Mouse (Mus musculus) inflammation-experienced regulatory T-cells (primary cell): ENCODE results near the gene 4930453N24Rik. TPM values are rescaled to one million over a fixed set of nuclear protein-coding genes. Genes with fewer than 3 reads are reported as not detected.

Experiments used
- polyA plus RNA-seq, 2 experiments: library from polyadenylated mRNA; unstranded; fragments of 100-300 nt; shearing (Covaris generic); gene quantifications; one replicate each; pipeline ENCODE4 v1.2.1; 2017

The 4930453N24Rik gene
- 10 to 100 TPM; 36.0 to 48.6 TPM for polyA plus RNA-seq

DNA sequence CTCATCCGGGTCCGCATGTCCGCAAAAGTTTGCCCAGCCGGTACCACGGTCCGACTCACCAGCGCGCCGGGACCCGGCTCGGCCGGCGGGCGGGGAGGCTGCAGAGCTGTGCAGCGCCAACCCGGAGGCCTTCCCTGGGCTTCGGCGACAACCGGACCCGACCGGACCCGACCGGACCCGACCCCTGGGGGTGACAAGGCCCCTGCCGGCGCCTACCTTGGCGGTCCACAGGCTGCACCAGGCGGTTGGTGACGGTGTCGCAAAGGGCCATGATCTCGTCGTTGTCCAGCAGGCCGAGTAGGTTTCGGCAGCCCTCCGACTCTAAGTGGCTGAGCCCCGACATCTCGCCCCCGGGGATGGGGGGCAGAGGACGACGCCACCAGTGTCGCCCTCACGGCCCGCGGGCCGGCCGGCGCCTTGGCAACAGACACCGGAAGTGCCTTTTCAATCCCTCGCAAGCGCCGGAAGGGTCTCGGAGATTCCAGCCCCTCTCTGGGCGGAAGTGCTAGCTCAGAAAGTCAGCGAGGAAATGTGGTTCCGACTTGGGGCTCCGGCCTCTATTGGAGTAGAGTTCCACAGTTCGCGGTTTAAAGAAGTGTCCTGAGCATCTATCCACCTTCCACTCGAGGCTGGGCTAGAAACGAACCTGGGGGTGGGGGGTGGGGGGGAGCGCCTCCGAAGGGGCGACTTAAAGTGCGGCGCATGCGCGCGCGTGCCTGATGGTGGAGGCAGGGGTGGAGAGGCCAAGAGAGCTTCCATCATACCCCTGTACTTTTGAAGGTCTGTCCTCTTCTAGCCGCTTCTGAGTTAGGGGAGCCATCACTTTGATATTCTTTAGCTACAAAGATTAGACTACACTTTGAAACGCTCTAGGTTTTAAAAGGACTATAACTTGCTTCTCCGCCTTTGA lies at the start of gene 4930453N24Rik:
4930453N24Rik (minus strand) TSS at position 641 of the 910 bp plus-strand sequence.

Other genes starting within 250 kb of the 4930453N24Rik start
- not detected for gene Csnka2ip, start 168.8 kb downstream of the 4930453N24Rik start, polyA plus RNA-seq
- 10 to 100 TPM; 19.0 to 25.7 TPM for gene Zfp654, start 80.5 kb upstream of the 4930453N24Rik start, polyA plus RNA-seq
- gene Cggbp1, start 80.8 kb upstream of the 4930453N24Rik start, polyA plus RNA-seq, result 100 to 1,000 TPM in 1 of 2 experiments, 10 to 100 TPM in 1; 82.2 to 122 TPM